ENCODE assay signal across 11 mouse cellular contexts in genomic region chr14:124532051-124532450, GRCm38 (mm10).
"Had no signal": no experiment of that assay in that cellular context is flagged by ENCODE, and none has a peak within 500 bp of the region (broad histone marks: within the 10 kb centered on the region; RNA-seq: fewer than 3 reads in every experiment).

No protein-coding gene starts in this region.

- ATAC-seq: liver, embryonic 12.5 days; midbrain, embryonic 15.5 days had no signal

- DNase-seq: kidney, postnatal 10 days; kidney, postnatal 36 days; liver; lung, adult 2 months; lung, postnatal 14 days; lung, postnatal 4 days; right cerebral cortex, postnatal 25 days; spleen, adult 18-20 months; thymus, postnatal 25 days had no signal
